ENCODE assay signal across 16 mouse cellular contexts in the genomic region with DNA sequence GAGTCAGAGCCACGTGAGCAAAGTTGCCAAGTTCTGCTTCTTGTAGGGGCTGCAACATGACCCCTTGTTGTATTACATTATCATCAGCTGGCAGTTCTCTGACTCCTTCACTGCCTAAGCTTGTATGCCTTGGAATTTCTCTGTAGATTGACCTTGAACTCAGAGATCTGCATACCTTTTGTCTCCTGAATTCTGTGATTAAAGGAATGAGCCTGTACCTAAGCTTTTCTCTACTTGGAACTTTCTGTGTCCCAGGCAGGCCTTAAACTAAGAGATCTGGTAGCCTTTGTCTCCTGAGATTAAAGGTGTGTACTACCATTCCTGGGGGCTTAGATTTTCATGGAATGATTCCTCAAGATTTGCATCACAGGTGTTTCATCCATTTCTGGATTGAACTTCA.
"Had no signal": no experiment of that assay in that cellular context is flagged by ENCODE, and none has a peak within 500 bp of the region (broad histone marks: within the 10 kb centered on the region; RNA-seq: fewer than 3 reads in every experiment).

No protein-coding gene starts in this region.

- DNase-seq: heart, postnatal 10 days; heart, postnatal 14 days; heart, postnatal 36 days; heart, postnatal 4 days; kidney, adult 11 months; kidney, adult 18-20 months; kidney, adult 2 months; kidney, adult 8-10 months; kidney, adult 9 months; kidney, postnatal 10 days; kidney, postnatal 14 days; kidney, postnatal 25 days; kidney, postnatal 36 days; kidney, postnatal 4 days; layer of hippocampus, adult 9-11 months; layer of hippocampus, postnatal 36 days had no signal
